13 mouse cellular contexts compared by ENCODE assay signal in genomic region chr16:87663890-87664289, GRCm38 (mm10). TPM values are rescaled to one million over a fixed set of nuclear protein-coding genes. Genes with fewer than 3 reads are reported as not detected.
DNase-seq lines count a peak whose midpoint lies in the region; ATAC-seq and TF ChIP-seq lines count a peak whose summit lies in the region.
"Had no signal": no experiment of that assay in that cellular context is flagged by ENCODE, and none has a peak within 500 bp of the region (broad histone marks: within the 10 kb centered on the region; RNA-seq: fewer than 3 reads in every experiment).

No protein-coding gene starts in this region.

- no peak for TF ChIP-seq EP300 in heart, postnatal 0 days (IDR thresholded peaks at IDR 0.05; ENCODE audit: low read depth)

- H3K4me3 ChIP-seq in kidney, adult 2 months (ENCODE audit: insufficient read depth, low read depth, low read length) = no peak overlapping the region
- H3K4me3 ChIP-seq in kidney, embryonic 14.5 days (ENCODE audit: low read length) = no peak overlapping the region
- H3K4me3 ChIP-seq in heart, postnatal 0 days (ENCODE audit: low read depth, low read length) = no peak overlapping the region
- no peak overlapping the region for H3K4me3 ChIP-seq in macrophage (ENCODE audit: inconsistent target)
- H3K4me3 ChIP-seq: embryonic facial prominence, embryonic 12.5 days; lung, embryonic 15.5 days; stomach, embryonic 15.5 days had no signal

- H3K4me2 ChIP-seq in kidney, embryonic 14.5 days (replicated peaks; ENCODE audit: low read depth, low read length) = no peak overlapping the region
- H3K4me2 ChIP-seq in heart, postnatal 0 days (ENCODE audit: low read depth, low read length) = no peak overlapping the region
- H3K4me2 ChIP-seq: embryonic facial prominence, embryonic 12.5 days; lung, embryonic 15.5 days; stomach, embryonic 15.5 days had no signal

- no peak for TF ChIP-seq POLR2A in kidney, adult 2 months (IDR thresholded peaks at IDR 0.05; ENCODE audit: low read depth, low read length)

- H3K4me1 ChIP-seq in kidney, adult 2 months (ENCODE audit: control insufficient read depth, insufficient read depth, low read length) = no peaks in the 10 kb centered on the region
- H3K4me1 ChIP-seq in kidney, embryonic 14.5 days (ENCODE audit: control insufficient read depth, insufficient read depth, low read length) = no peaks in the 10 kb centered on the region
- H3K4me1 ChIP-seq in heart, postnatal 0 days (ENCODE audit: control insufficient read depth, insufficient read depth) = no peaks in the 10 kb centered on the region; the same call in 1 of the 2 replicates
- H3K4me1 ChIP-seq: lung, embryonic 15.5 days had no signal

- no peak for TF ChIP-seq CTCF in kidney, adult 2 months (conservative IDR thresholded peaks at IDR 0.05; ENCODE audit: insufficient read depth, insufficient read length, low read depth, low read length)
- no peak for TF ChIP-seq CTCF in heart, postnatal 0 days (IDR thresholded peaks at IDR 0.05; ENCODE audit: low read depth)

- H3K27ac ChIP-seq in kidney, adult 2 months (ENCODE audit: insufficient read depth, low read depth, low read length) = no peak overlapping the region
- no peak overlapping the region for H3K27ac ChIP-seq in kidney, embryonic 14.5 days (ENCODE audit: low read depth, low read length)
- peak overlapping the region; percentile 15; the same call in 1 of the 2 replicates for H3K27ac ChIP-seq in heart, postnatal 0 days (ENCODE audit: low read depth)
- peak overlapping the region; percentile 63 for H3K27ac ChIP-seq in macrophage
- H3K27ac ChIP-seq: embryonic facial prominence, embryonic 12.5 days; lung, embryonic 15.5 days; stomach, embryonic 15.5 days had no signal

- H3K79me2 ChIP-seq in macrophage (ENCODE audit: inconsistent target) = no peaks in the 10 kb centered on the region

- H3K36me3 ChIP-seq in kidney, adult 2 months (ENCODE audit: control insufficient read depth, insufficient read depth, low read length) = no peaks in the 10 kb centered on the region
- no peaks in the 10 kb centered on the region for H3K36me3 ChIP-seq in kidney, embryonic 14.5 days (ENCODE audit: control insufficient read depth, insufficient read depth, low read length)
- no peaks in the 10 kb centered on the region for H3K36me3 ChIP-seq in heart, postnatal 0 days (replicated peaks; ENCODE audit: control insufficient read depth, insufficient read depth, low read length)
- no peaks in the 10 kb centered on the region for H3K36me3 ChIP-seq in macrophage (ENCODE audit: inconsistent target)
- H3K36me3 ChIP-seq: embryonic facial prominence, embryonic 12.5 days; lung, embryonic 15.5 days; stomach, embryonic 15.5 days had no signal

- H3K9me3 ChIP-seq in kidney, embryonic 14.5 days (ENCODE audit: control insufficient read depth, low read length) = no peaks in the 10 kb centered on the region
- H3K9me3 ChIP-seq in heart, postnatal 0 days (replicated peaks; ENCODE audit: control insufficient read depth, low read length) = no peaks in the 10 kb centered on the region
- H3K9me3 ChIP-seq: embryonic facial prominence, embryonic 12.5 days; lung, embryonic 15.5 days; stomach, embryonic 15.5 days had no signal

- ATAC-seq in kidney, embryonic 14.5 days (ENCODE audit: low FRiP score, low TSS enrichment) = no peak
- ATAC-seq in common myeloid progenitor, adult 5-6 weeks (replicated peaks; ENCODE audit: low read depth, poor library complexity, severe bottlenecking) = peak; percentile 57
- peak; percentile 53; the same call in 1 of the 2 replicates for ATAC-seq in heart, postnatal 0 days (ENCODE audit: insufficient read depth, low read depth)

- H3K9ac ChIP-seq in kidney, embryonic 14.5 days (ENCODE audit: low read depth, low read length) = no peak overlapping the region
- H3K9ac ChIP-seq in heart, postnatal 0 days (replicated peaks; ENCODE audit: low read depth, low read length) = no peak overlapping the region
- H3K9ac ChIP-seq: embryonic facial prominence, embryonic 12.5 days; lung, embryonic 15.5 days; stomach, embryonic 15.5 days had no signal

- peak; percentile 71 for DNase-seq in kidney, adult 2 months
- no peak for DNase-seq in heart, postnatal 0 days (ENCODE audit: low spot score)
- DNase-seq in cerebellum, postnatal 4 days (ENCODE audit: low spot score in 2 of 2) = no peak
- DNase-seq in right cerebral cortex, postnatal 14 days = no peak
- DNase-seq: adrenal gland, postnatal 36 days; cerebellum, adult 2 months; left cerebral cortex, postnatal 4 days had no signal

- WGBS in kidney, adult 2 months = 41% methylated on average over 6 of the region's 6 CpGs
- 64% methylated on average over 6 of the region's 6 CpGs for WGBS in kidney, embryonic 14.5 days
- WGBS in heart, postnatal 0 days = 41% methylated on average over 6 of the region's 6 CpGs
- WGBS in macrophage (ENCODE audit: missing documents) = 3% methylated on average over 6 of the region's 6 CpGs

- H3K27me3 ChIP-seq in kidney, adult 2 months (replicated peaks; ENCODE audit: control insufficient read depth, insufficient read depth, low read length) = no peaks in the 10 kb centered on the region
- no peaks in the 10 kb centered on the region for H3K27me3 ChIP-seq in kidney, embryonic 14.5 days (ENCODE audit: control insufficient read depth, insufficient read depth, low read length)
- H3K27me3 ChIP-seq in heart, postnatal 0 days (ENCODE audit: control insufficient read depth, insufficient read depth, low read length) = no peaks in the 10 kb centered on the region
- H3K27me3 ChIP-seq: embryonic facial prominence, embryonic 12.5 days; lung, embryonic 15.5 days; stomach, embryonic 15.5 days had no signal

RNA-seq across cellular contexts. Expression of gene Bach1, which starts 34.9 kb away (rescaled TPM):
- 8.6 and 9.7 TPM in 2 replicates for polyA plus RNA-seq in kidney, adult 2 months (2012; rRNA removed)
- 9.8 and 19.6 TPM in 2 replicates for polyA plus RNA-seq in kidney, embryonic 14.5 days (2014; fragmentation: Nextera tagmentation; extraction: Ambion mirVana)
- 29.2 and 33.9 TPM in 2 replicates for total RNA-seq in common myeloid progenitor, adult 5-6 weeks (2017)
- total RNA-seq in heart, postnatal 0 days (2014; rRNA removed; ENCODE audit: low replicate concordance) = 19.2 and 27.0 TPM in 2 replicates
- polyA plus RNA-seq in heart, postnatal 0 days (2015; fragmentation: Nextera tagmentation; extraction: Ambion mirVana) = 5.1 and 5.4 TPM in 2 replicates
- 100 to 1,000 TPM in 22 of 26 experiments, 10 to 100 TPM in 4; 49.6 to 586 (median 135) TPM for total RNA-seq in macrophage (2018; cell fraction: chromatin; rRNA removed)
- 100 to 1,000 TPM in 6 of 26 experiments, 10 to 100 TPM in 20; 20.7 to 221 (median 85.7) TPM for total RNA-seq in macrophage (2018; cell fraction: cytosol; rRNA removed)
- 100 to 1,000 TPM in 23 of 26 experiments, 10 to 100 TPM in 3; 76.3 to 456 (median 155) TPM for total RNA-seq in macrophage (2018; cell fraction: nucleus; rRNA removed)
- polyA plus RNA-seq in macrophage (2018) = 36.8 to 60.6 TPM (median 36.9 TPM) in 3 replicates

Comparison
In these comparisons a context has a peak if more than half of its experiments do, and no peak if none do; other contexts are left out.
1. H3K27ac ChIP-seq: peak in heart, postnatal 0 days (single experiment) and macrophage (single experiment); none in kidney, adult 2 months (single experiment) and kidney, embryonic 14.5 days (single experiment).